Mouse (Mus musculus) G1E (cell line): ENCODE measurements around the gene 1700042G07Rik. TPM values are rescaled to one million over a fixed set of nuclear protein-coding genes. Genes with fewer than 3 reads are reported as not detected.

Source experiments
- ATAC-seq: 2 replicates; pipeline ENCODE4 v1.8.0; 2016; ENCODE audit warnings: mild to moderate bottlenecking; ENCODE audit not compliant: insufficient number of reproducible peaks, poor library complexity, low FRiP score, severe bottlenecking; ENCODE audit errors: extremely low read depth
- DNase-seq: peaks from one replicate; pipeline ENCODE4 v3.0.0; 2012; ENCODE audit warnings: low spot score
- H3K27me3 ChIP-seq: 2 replicates; pipeline ENCODE4 v1.6.1; 2012; ENCODE audit warnings: mild to moderate bottlenecking, low read length, inconsistent platforms; ENCODE audit not compliant: insufficient read depth
- H3K36me3 ChIP-seq: replicated peaks from 2 replicates; pipeline ENCODE3; 2012; ENCODE audit warnings: mild to moderate bottlenecking, inconsistent platforms
- H3K4me1 ChIP-seq: 2 replicates; pipeline ENCODE4 v1.6.1; 2012; ENCODE audit warnings: low read depth, low read length, inconsistent platforms, mixed read lengths; ENCODE audit not compliant: insufficient read depth
- H3K4me3 ChIP-seq: 2 replicates; pipeline ENCODE4 v1.5.1; 2012; ENCODE audit warnings: low read depth, mild to moderate bottlenecking, inconsistent platforms, low read length, moderate library complexity, mixed read lengths
- H3K9me3 ChIP-seq: replicated peaks from 2 replicates; pipeline ENCODE4 v1.6.1; 2012; ENCODE audit warnings: inconsistent platforms
- CTCF ChIP-seq: IDR thresholded peaks from 2 replicates; pipeline ENCODE4 v1.5.1; 2012; ENCODE audit warnings: low read depth, low read length, inconsistent platforms, mixed read lengths
- GATA1 ChIP-seq: IDR thresholded peaks from 2 replicates; pipeline ENCODE4 v1.6.1; 2012; ENCODE audit warnings: borderline replicate concordance, low read length, inconsistent platforms, mixed read lengths
- GATA2 ChIP-seq: IDR thresholded peaks from 2 replicates; pipeline ENCODE4 v1.6.1; 2012; ENCODE audit warnings: low read depth, low read length, inconsistent platforms, borderline replicate concordance
- POLR2AphosphoS5 ChIP-seq: IDR thresholded peaks from 2 replicates; pipeline ENCODE4 v1.6.1; 2012; ENCODE audit warnings: low read depth, low read length, inconsistent platforms; ENCODE audit not compliant: insufficient replicate concordance
- TAL1 ChIP-seq: conservative IDR thresholded peaks from 2 replicates; pipeline ENCODE4 v1.6.1; 2012; ENCODE audit warnings: low read depth, low read length, inconsistent platforms, mixed read lengths
- polyA plus RNA-seq: library from polyadenylated mRNA; stranded (reverse); fragments of >175 nt; gene quantifications from 2 replicates; pipeline ENCODE4 v1.2.3, GENCODE M21; 2012
- total RNA-seq, 2 experiments: library from RNA; stranded (forward) in 1 of 2; stranded (reverse) in 1 of 2; fragments of 200-1000 nt in 1 of 2; fragments of >200 nt in 1 of 2; fragmentation: Nextera tagmentation in 1 of 2; gene quantifications; 2 replicates each; pipeline ENCODE4 v1.2.3; 2014 to 2017

1700042G07Rik gene
- total and polyA plus RNA-seq, 3 experiments = not detected

GRCm38 (mm10) chr4:116175711-116176542, 2.8 kb downstream of the 1700042G07Rik start:
- no peaks in the 10 kb centered on the region for H3K9me3 ChIP-seq
- peaks cover 47% of the 10 kb centered on the region for H3K4me1 ChIP-seq
- DNase-seq (peak; percentile 50), ATAC-seq (peak; percentile 85)
- TF ChIP-seq GATA1 (no peak), TAL1 (0 out of 2 replicates have a peak, but pooled peaks have one; percentile 8), GATA2 (no peak), CTCF (no peak), POLR2AphosphoS5 (no peak)
- H3K27me3 ChIP-seq = peaks cover 21% of the 10 kb centered on the region
- H3K4me3 ChIP-seq = no peak overlapping the region
- no peaks in the 10 kb centered on the region for H3K36me3 ChIP-seq

- H3K4me1 ChIP-seq = peaks cover 46% of the 10 kb centered on the region
- TF ChIP-seq CTCF = no peak
- no peak for TF ChIP-seq POLR2AphosphoS5
- TF ChIP-seq GATA2 = no peak
- no peak for TF ChIP-seq TAL1
- H3K36me3 ChIP-seq = no peaks in the 10 kb centered on the region
- H3K27me3 ChIP-seq = peaks cover 26% of the 10 kb centered on the region
- no peak overlapping the region for H3K4me3 ChIP-seq
- DNase-seq = no peak
- no peaks in the 10 kb centered on the region for H3K9me3 ChIP-seq
- no peak for ATAC-seq
Observed at GRCm38 (mm10) chr4:116176543-116176988, 3.4 kb downstream of the 1700042G07Rik start.

GRCm38 (mm10) chr4:116177140-116177539, 4.0 kb downstream of the 1700042G07Rik start:
- DNase-seq (no peak), ATAC-seq (no peak)
- Histone ChIP-seq H3K27me3 (peaks cover 31% of the 10 kb centered on the region), H3K4me3 (no peak overlapping the region), H3K36me3 (no peaks in the 10 kb centered on the region), H3K9me3 (no peaks in the 10 kb centered on the region), H3K4me1 (peaks cover 49% of the 10 kb centered on the region)
- no peak for TF ChIP-seq TAL1
- TF ChIP-seq GATA2 = no peak

- Histone ChIP-seq H3K4me1 (peaks cover 34% of the 10 kb centered on the region), H3K9me3 (no peaks in the 10 kb centered on the region), H3K4me3 (no peak overlapping the region), H3K27me3 (peaks cover 48% of the 10 kb centered on the region), H3K36me3 (no peaks in the 10 kb centered on the region)
- TF ChIP-seq POLR2AphosphoS5 (no peak), TAL1 (no peak), GATA1 (no peak), CTCF (no peak), GATA2 (no peak)
- no peak for DNase-seq
- ATAC-seq = no peak
Observed at GRCm38 (mm10) chr4:116182079-116182478, 8.9 kb downstream of the 1700042G07Rik start.

GRCm38 (mm10) chr4:116182745-116183144, 9.6 kb downstream of the 1700042G07Rik start:
- peaks cover 32% of the 10 kb centered on the region for H3K4me1 ChIP-seq
- DNase-seq (no peak), ATAC-seq (no peak)
- peaks cover 44% of the 10 kb centered on the region for H3K27me3 ChIP-seq
- H3K4me3 ChIP-seq = no peak overlapping the region
- H3K36me3 ChIP-seq = no peaks in the 10 kb centered on the region
- H3K9me3 ChIP-seq = no peaks in the 10 kb centered on the region
- TF ChIP-seq POLR2AphosphoS5 (no peak), GATA2 (no peak), CTCF (no peak), TAL1 (no peak), GATA1 (no peak)

- no peaks in the 10 kb centered on the region; the same call in 1 of the 2 replicates for H3K9me3 ChIP-seq
- ATAC-seq = no peak
- TF ChIP-seq CTCF (no peak), TAL1 (no peak), GATA1 (no peak), GATA2 (no peak), POLR2AphosphoS5 (no peak)
- no peak overlapping the region for H3K4me3 ChIP-seq
- peaks cover 26% of the 10 kb centered on the region for H3K4me1 ChIP-seq
- no peaks in the 10 kb centered on the region for H3K36me3 ChIP-seq
- peaks cover 36% of the 10 kb centered on the region for H3K27me3 ChIP-seq
- no peak for DNase-seq
Observed at GRCm38 (mm10) chr4:116185083-116185482, 11.9 kb downstream of the 1700042G07Rik start.
